Mouse (Mus musculus) CH12.LX (cell line): ENCODE data around the gene Btd.

Experiments used
- CTCF ChIP-seq, 2 experiments: IDR thresholded peaks in 1 of 2; conservative IDR thresholded peaks in 1 of 2; 2 replicates each; pipeline ENCODE4 v1.5.1; 2011 to 2012; ENCODE audit warnings: low read depth in 2 of 2, low read length in 2 of 2, improper control_type of control experiment in 1 of 2, inconsistent platforms in 1 of 2, mild to moderate bottlenecking in 1 of 2, moderate library complexity in 1 of 2
- GABPA ChIP-seq: IDR thresholded peaks from 2 replicates; pipeline ENCODE4 v1.6.1; 2012; ENCODE audit warnings: low read depth, low read length, improper control_type of control experiment, inconsistent platforms; ENCODE audit not compliant: insufficient replicate concordance
- HCFC1 ChIP-seq: IDR thresholded peaks from 2 replicates; pipeline ENCODE4 v1.6.1; 2012; ENCODE audit warnings: low read depth, mild to moderate bottlenecking, inconsistent platforms, low read length, improper control_type of control experiment
- IRF4 ChIP-seq: IDR thresholded peaks from 2 replicates; pipeline ENCODE4 v1.6.1; 2014; ENCODE audit warnings: low read depth, mild to moderate bottlenecking, inconsistent platforms, low read length, improper control_type of control experiment
- MEF2A ChIP-seq: IDR thresholded peaks from 2 replicates; pipeline ENCODE4 v1.6.1; 2014; ENCODE audit warnings: low read depth, mild to moderate bottlenecking, inconsistent platforms, low read length, improper control_type of control experiment, borderline replicate concordance
- POLR2A ChIP-seq: IDR thresholded peaks from 2 replicates; pipeline ENCODE4 v1.6.1; 2011; ENCODE audit warnings: low read depth, mild to moderate bottlenecking, improper control_type of control experiment, low read length
- RAD21 ChIP-seq: IDR thresholded peaks from 2 replicates; pipeline ENCODE4 v1.6.1; 2011; ENCODE audit warnings: low read depth, mild to moderate bottlenecking, low read length, improper control_type of control experiment, moderate library complexity
- SMC3 ChIP-seq: IDR thresholded peaks from 2 replicates; pipeline ENCODE4 v1.6.1; 2011; ENCODE audit warnings: low read depth, low read length, improper control_type of control experiment
- USF1 ChIP-seq: IDR thresholded peaks from 2 replicates; pipeline ENCODE4 v1.6.1; 2014; ENCODE audit warnings: low read depth, mild to moderate bottlenecking, inconsistent platforms, low read length, improper control_type of control experiment
- ZNF384 ChIP-seq: IDR thresholded peaks from 2 replicates; pipeline ENCODE4 v1.6.1; 2012; ENCODE audit warnings: low read depth, low read length, improper control_type of control experiment, inconsistent platforms

DNA sequence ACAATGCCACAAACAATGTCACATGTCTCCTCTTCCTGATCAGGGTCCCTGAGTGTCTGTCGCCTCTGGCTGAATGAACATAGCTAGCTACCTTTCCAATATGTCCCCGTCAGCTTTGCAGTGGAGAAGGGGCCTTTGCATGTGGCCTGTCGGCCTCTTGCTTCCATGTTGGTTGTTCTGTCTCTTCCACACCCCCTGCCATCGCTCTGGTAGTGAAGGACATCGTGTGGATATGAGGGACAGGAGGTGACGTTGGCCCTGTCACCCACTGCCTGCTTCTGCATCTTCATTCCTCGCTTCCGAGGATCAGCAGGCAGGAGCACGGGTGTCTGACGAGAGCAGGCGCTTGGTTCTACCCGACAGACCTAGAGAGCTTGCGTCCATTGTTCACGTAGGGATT lies 14.6 kb downstream of the Btd start:
- no peak for TF ChIP-seq HCFC1
- no peak for TF ChIP-seq RAD21
- TF ChIP-seq GABPA: no peak
- no peak for TF ChIP-seq MEF2A
- no peak for TF ChIP-seq CTCF (conservative IDR thresholded peaks at IDR 0.05 in 1 of 2, IDR thresholded peaks at IDR 0.05 in 1 of 2; ENCODE audit: low read depth in 2 of 2, low read length in 2 of 2)
- TF ChIP-seq USF1: no peak
- TF ChIP-seq ZNF384: no peak
- TF ChIP-seq IRF4: no peak
- no peak for TF ChIP-seq SMC3
- no peak for TF ChIP-seq POLR2A
